Mouse (Mus musculus) cerebellum, postnatal 4 days (tissue): ENCODE data around the gene Chd9.

ENCODE experiments used
- DNase-seq, 2 experiments: peaks; one replicate each; pipeline ENCODE4 v3.0.0; 2022; ENCODE audit warnings: low spot score in 2 of 2, mixed read lengths in 1 of 2

The Chd9 gene

GRCm38 (mm10) chr8:90976960-90977371 lies 148.8 kb downstream of the Chd9 start:
- DNase-seq: no peak

- DNase-seq: no peak
Observed at GRCm38 (mm10) chr8:90978720-90979119, 150.6 kb downstream of the Chd9 start.

GRCm38 (mm10) chr8:90979295-90979694 lies 151.1 kb downstream of the Chd9 start:
- no peak for DNase-seq

- DNase-seq: no peak
Observed at GRCm38 (mm10) chr8:90982087-90982486, 153.9 kb downstream of the Chd9 start.

- DNase-seq: peak; percentile 49 to 73
Observed at GRCm38 (mm10) chr8:91019726-91020125, 191.6 kb downstream of the Chd9 start.

GRCm38 (mm10) chr8:91034417-91034816 lies 206.3 kb downstream of the Chd9 start:
- DNase-seq: no peak

- DNase-seq: no peak
Observed at GRCm38 (mm10) chr8:91036905-91037304, 208.8 kb downstream of the Chd9 start.

- no peak for DNase-seq
Observed at GRCm38 (mm10) chr8:91038637-91039036, 210.5 kb downstream of the Chd9 start.

- DNase-seq: no peak
Observed at GRCm38 (mm10) chr8:91046370-91046769, 218.2 kb downstream of the Chd9 start.

- DNase-seq: peak; percentile 78 to 88
Observed at GRCm38 (mm10) chr8:91051037-91051436, 222.9 kb downstream of the Chd9 start.

GRCm38 (mm10) chr8:91054418-91054817 lies 226.3 kb downstream of the Chd9 start:
- DNase-seq: no peak

GRCm38 (mm10) chr8:91056848-91057247 lies 228.7 kb downstream of the Chd9 start:
- DNase-seq: peak in 1 of 2 experiments; percentile 19

GRCm38 (mm10) chr8:91059086-91059578 lies 231.0 kb downstream of the Chd9 start:
- peak in 1 of 2 experiments; percentile 10 for DNase-seq

- DNase-seq: no peak
Observed at GRCm38 (mm10) chr8:91059884-91060510, 231.8 kb downstream of the Chd9 start.

GRCm38 (mm10) chr8:91060555-91061471 lies 232.7 kb downstream of the Chd9 start:
- DNase-seq: no peak

- no peak for DNase-seq
Observed at GRCm38 (mm10) chr8:91065179-91065578, 237.0 kb downstream of the Chd9 start.

- DNase-seq: peak in 1 of 2 experiments; percentile 6
Observed at GRCm38 (mm10) chr8:91069407-91069806, 241.3 kb downstream of the Chd9 start.

- peak; percentile 91 to 93 for DNase-seq
Observed at GRCm38 (mm10) chr8:91069834-91070233, 241.7 kb downstream of the Chd9 start, which contains the start of gene Rbl2. Gene Rbl2, plus strand, starts transcription at chr8:91070057.

- DNase-seq: peak in 1 of 2 experiments; percentile 48
Observed at GRCm38 (mm10) chr8:91070275-91070859, 242.2 kb downstream of the Chd9 start.

- DNase-seq: no peak
Observed at GRCm38 (mm10) chr8:91077077-91077867, 249.1 kb downstream of the Chd9 start.

- no peak for DNase-seq
Observed at GRCm38 (mm10) chr8:91079678-91080077, 251.5 kb downstream of the Chd9 start.
